Mouse (Mus musculus): Measurements from ENCODE around the gene Kcnip3. TPM values are rescaled to one million over a fixed set of nuclear protein-coding genes. Genes with fewer than 3 reads are reported as not detected.

Gene Kcnip3
- total and polyA plus RNA-seq, 3 experiments, result 0.22 TPM; not detected in 2

- Histone ChIP-seq H3K9me3 (replicated peaks; ENCODE audit: insufficient read depth, low read length) (no peaks in the 10 kb centered on the region), H3K4me3 (ENCODE audit: control insufficient read depth in 1 of 2, insufficient read depth in 1 of 2, low read depth in 2 of 2, low read length in 2 of 2) (no peak overlapping the region), H3K9ac (ENCODE audit: control insufficient read depth, low read depth, low read length, poor library complexity, severe bottlenecking) (no peak overlapping the region), H3K4me1 (ENCODE audit: control insufficient read depth in 1 of 2, insufficient read depth in 2 of 2, low read length in 2 of 2) (no peaks in the 10 kb centered on the region), H3K27me3 (ENCODE audit: control insufficient read depth in 1 of 2, insufficient read depth in 2 of 2, low read length in 2 of 2) (peaks cover 1 to 9% of the 10 kb centered on the region in 2 experiments; a peak in 3 of 4 replicates), H3K79me2 (ENCODE audit: control insufficient read depth, insufficient read depth, low read length, poor library complexity) (no peaks in the 10 kb centered on the region), H3K27ac (ENCODE audit: control insufficient read depth, low read depth, low read length) (no peak overlapping the region), H3K36me3 (ENCODE audit: control insufficient read depth in 1 of 2, insufficient read depth in 2 of 2, low read length in 2 of 2) (no peaks in the 10 kb centered on the region)
- DNase-seq (ENCODE audit: low read depth, low spot score), result no peak
- TF ChIP-seq POLR2AphosphoS5 (IDR thresholded peaks at IDR 0.05; ENCODE audit: borderline replicate concordance, low read depth, low read length), result no peak
Observed at GRCm38 (mm10) chr2:127418266-127418970, 103.5 kb downstream of the Kcnip3 start.

GRCm38 (mm10) chr2:127416706-127417105 lies 105.2 kb downstream of the Kcnip3 start:
- no peak for DNase-seq (ENCODE audit: low read depth, low spot score)
- H3K9me3 ChIP-seq (replicated peaks; ENCODE audit: insufficient read depth, low read length), result no peaks in the 10 kb centered on the region

GRCm38 (mm10) chr2:127415806-127416205 lies 106.1 kb downstream of the Kcnip3 start:
- Histone ChIP-seq H3K79me2 (ENCODE audit: control insufficient read depth, insufficient read depth, low read length, poor library complexity) (no peaks in the 10 kb centered on the region), H3K27me3 (ENCODE audit: control insufficient read depth in 1 of 2, insufficient read depth in 2 of 2, low read length in 2 of 2) (peaks cover 1 to 9% of the 10 kb centered on the region in 2 experiments; a peak in 3 of 4 replicates), H3K9me3 (replicated peaks; ENCODE audit: insufficient read depth, low read length) (no peaks in the 10 kb centered on the region), H3K27ac (ENCODE audit: control insufficient read depth, low read depth, low read length) (no peak overlapping the region), H3K36me3 (ENCODE audit: control insufficient read depth in 1 of 2, insufficient read depth in 2 of 2, low read length in 2 of 2) (no peaks in the 10 kb centered on the region), H3K9ac (ENCODE audit: control insufficient read depth, low read depth, low read length, poor library complexity, severe bottlenecking) (no peak overlapping the region), H3K4me1 (ENCODE audit: control insufficient read depth in 1 of 2, insufficient read depth in 2 of 2, low read length in 2 of 2) (no peaks in the 10 kb centered on the region), H3K4me3 (ENCODE audit: control insufficient read depth in 1 of 2, insufficient read depth in 1 of 2, low read depth in 2 of 2, low read length in 2 of 2) (no peak overlapping the region)
- no peak for DNase-seq (ENCODE audit: low read depth, low spot score)
- TF ChIP-seq MYB (IDR thresholded peaks at IDR 0.05; ENCODE audit: low read depth, low read length) (no peak), JUND (IDR thresholded peaks at IDR 0.05; ENCODE audit: low read depth, low read length) (no peak), RCOR1 (IDR thresholded peaks at IDR 0.05; ENCODE audit: low read depth, low read length) (no peak), MYC (IDR thresholded peaks at IDR 0.05; ENCODE audit: low read depth, low read length) (no peak), CHD1 (IDR thresholded peaks at IDR 0.05; ENCODE audit: low read depth, low read length) (no peak), MEF2A (IDR thresholded peaks at IDR 0.05; ENCODE audit: extremely low read depth, insufficient replicate concordance, low read depth, low read length, poor library complexity, severe bottlenecking) (no peak), UBTF (IDR thresholded peaks at IDR 0.05; ENCODE audit: borderline replicate concordance, insufficient read depth, low read depth, low read length) (no peak), MXI1 (IDR thresholded peaks at IDR 0.05; ENCODE audit: low read depth, low read length) (no peak), TCF12 (IDR thresholded peaks at IDR 0.05; ENCODE audit: low read depth, low read length) (no peak), USF1 (IDR thresholded peaks at IDR 0.05; ENCODE audit: low read depth, low read length) (no peak), MAZ (IDR thresholded peaks at IDR 0.05; ENCODE audit: low read depth, low read length) (no peak), CHD2 (IDR thresholded peaks at IDR 0.05; ENCODE audit: low read length) (no peak), ZC3H11A (IDR thresholded peaks at IDR 0.05; ENCODE audit: low read depth, low read length) (no peak), SMC3 (IDR thresholded peaks at IDR 0.05; ENCODE audit: low read depth, low read length) (no peak), BHLHE40 (IDR thresholded peaks at IDR 0.05; ENCODE audit: borderline replicate concordance, low read depth, low read length) (no peak)

More at GRCm38 (mm10) chr2:127416706-127417105, 105.2 kb downstream of the Kcnip3 start:
- no peaks in the 10 kb centered on the region for H3K36me3 ChIP-seq (ENCODE audit: control insufficient read depth in 1 of 2, insufficient read depth in 2 of 2, low read length in 2 of 2)
- no peak for TF ChIP-seq TBP (IDR thresholded peaks at IDR 0.05; ENCODE audit: low read depth, low read length)
- TF ChIP-seq JUND (IDR thresholded peaks at IDR 0.05; ENCODE audit: low read depth, low read length), result no peak
- TF ChIP-seq GATA1 (IDR thresholded peaks at IDR 0.05; ENCODE audit: low read depth, low read length), result no peak
- no peak for TF ChIP-seq SMC3 (IDR thresholded peaks at IDR 0.05; ENCODE audit: low read depth, low read length)
- no peak for TF ChIP-seq POLR2AphosphoS2 (IDR thresholded peaks at IDR 0.05; ENCODE audit: low read length)
- TF ChIP-seq ELF1 (IDR thresholded peaks at IDR 0.05; ENCODE audit: low read depth, low read length), result no peak
- TF ChIP-seq POLR2A (IDR thresholded peaks at IDR 0.05; ENCODE audit: control insufficient read depth in 1 of 2, insufficient read depth in 1 of 2, low read depth in 1 of 2, low read length in 2 of 2, poor library complexity in 1 of 2), result no peak
- TF ChIP-seq MAFK (IDR thresholded peaks at IDR 0.05; ENCODE audit: borderline replicate concordance, low read depth, low read length), result no peak
- H3K4me3 ChIP-seq (ENCODE audit: control insufficient read depth in 1 of 2, insufficient read depth in 1 of 2, low read depth in 2 of 2, low read length in 2 of 2), result no peak overlapping the region
- H3K27ac ChIP-seq (ENCODE audit: control insufficient read depth, low read depth, low read length), result no peak overlapping the region
- H3K27me3 ChIP-seq (ENCODE audit: control insufficient read depth in 1 of 2, insufficient read depth in 2 of 2, low read length in 2 of 2), result peaks cover 1 to 9% of the 10 kb centered on the region in 2 experiments; a peak in 3 of 4 replicates
- no peak overlapping the region for H3K9ac ChIP-seq (ENCODE audit: control insufficient read depth, low read depth, low read length, poor library complexity, severe bottlenecking)
- no peaks in the 10 kb centered on the region for H3K4me1 ChIP-seq (ENCODE audit: control insufficient read depth in 1 of 2, insufficient read depth in 2 of 2, low read length in 2 of 2)
- no peaks in the 10 kb centered on the region for H3K79me2 ChIP-seq (ENCODE audit: control insufficient read depth, insufficient read depth, low read length, poor library complexity)

Measured in MEL (cell line).